Mouse (Mus musculus) cortical plate, adult 2 months (tissue): ENCODE measurements around the gene Pitpnm1.

Source experiments
- CTCF ChIP-seq: fragments of 200-500 bp; IDR thresholded peaks from 2 replicates; pipeline ENCODE4 v1.5.1; 2011; ENCODE audit warnings: mild to moderate bottlenecking, control low read depth, low read length; ENCODE audit not compliant: insufficient read depth; ENCODE audit errors: extremely low read depth
- POLR2A ChIP-seq: fragments of 200-500 bp; IDR thresholded peaks from 2 replicates; pipeline ENCODE4 v1.6.1; 2011; ENCODE audit warnings: mild to moderate bottlenecking, low read length, control low read depth; ENCODE audit not compliant: insufficient read depth; ENCODE audit errors: extremely low read depth

- TF ChIP-seq CTCF (no peak), POLR2A (no peak)
Observed at GRCm38 (mm10) chr19:4130106-4130505, 30.3 kb downstream of the Pitpnm1 start.
